Mouse (Mus musculus) lung, embryonic 15.5 days (tissue): Measurements from ENCODE around the gene Rap1gds1. TPM values are rescaled to one million over a fixed set of nuclear protein-coding genes. Genes with fewer than 3 reads are reported as not detected.

Experiments
- polyA plus RNA-seq: library from polyadenylated mRNA; unstranded; fragments of >200 nt; fragmentation: Nextera tagmentation; extraction: Ambion mirVana; gene quantifications from 2 replicates; pipeline ENCODE4 v1.2.1, GENCODE M21; 2015

Gene Rap1gds1
- polyA plus RNA-seq, 1 experiment from 2014 or later, result 67.0 TPM

Other genes with a start within 250 kb of the Rap1gds1 start
- not detected in 2 replicates for gene Stpg2, start 130.5 kb upstream of the Rap1gds1 start, polyA plus RNA-seq